Mouse (Mus musculus) bone marrow macrophage, adult 2 months (primary cell): ENCODE data around the gene Thegl.

Experiments
- CTCF ChIP-seq: IDR thresholded peaks from 2 replicates; pipeline ENCODE4 v1.5.1; 2012; ENCODE audit warnings: low read depth, mild to moderate bottlenecking, low read length, moderate library complexity
- POLR2A ChIP-seq: IDR thresholded peaks from 2 replicates; pipeline ENCODE4 v1.6.1; 2012; ENCODE audit warnings: mild to moderate bottlenecking, low read depth, low read length, borderline replicate concordance

GRCm38 (mm10) chr5:77067321-77067720 is 51.5 kb downstream of the Thegl start:
- no peak for TF ChIP-seq POLR2A
- no peak for TF ChIP-seq CTCF
